Mouse (Mus musculus): ENCODE results near the gene Atp10a. TPM values are rescaled to one million over a fixed set of nuclear protein-coding genes. Genes with fewer than 3 reads are reported as not detected.

Gene Atp10a
- total RNA-seq, 1 experiment: 7.3 TPM

- H3K9me3 ChIP-seq (ENCODE audit: control insufficient read depth, insufficient read depth, low read depth, low read length): no peaks in the 10 kb centered on the region
- in situ Hi-C loops (cut with MboI; ENCODE audit: low sequenced_read_pairs in 2 of 2, unreplicated experiment in 2 of 2): loop anchor here in 1 of 2 experiments (25.0 kb wide), 1 partner anchor 497 kb away; no protein-coding TSS in a partner anchor
- TF ChIP-seq HCFC1 (IDR thresholded peaks at IDR 0.05; ENCODE audit: borderline replicate concordance, insufficient read depth, low read length): no peak
- no peak for TF ChIP-seq ZC3H11A (IDR thresholded peaks at IDR 0.05; ENCODE audit: borderline replicate concordance, low read depth, low read length)
- no peak for TF ChIP-seq CHD2 (IDR thresholded peaks at IDR 0.05; ENCODE audit: low read depth, low read length)
- H3K9ac ChIP-seq (ENCODE audit: insufficient read depth, low read depth, low read length, poor library complexity, severe bottlenecking): no peak overlapping the region
- no peaks in the 10 kb centered on the region for H3K4me1 ChIP-seq (ENCODE audit: control insufficient read depth in 2 of 2, insufficient read depth in 2 of 2, low read length in 2 of 2, poor library complexity in 1 of 2)
- H3K36me3 ChIP-seq (ENCODE audit: control insufficient read depth, insufficient read depth, low read length, poor library complexity, severe bottlenecking): no peaks in the 10 kb centered on the region
- H3K4me3 ChIP-seq (ENCODE audit: insufficient read depth in 1 of 2, low read depth in 1 of 2, low read length in 2 of 2, poor library complexity in 1 of 2, severe bottlenecking in 1 of 2): no peak overlapping the region
- no peak for DNase-seq (ENCODE audit: low read depth, low spot score)
- no peak overlapping the region for H3K27ac ChIP-seq (ENCODE audit: insufficient read depth, low read depth, low read length, poor library complexity, severe bottlenecking)
Observed at GRCm38 (mm10) chr7:58840367-58840766, 184.4 kb downstream of the Atp10a start.

DNA sequence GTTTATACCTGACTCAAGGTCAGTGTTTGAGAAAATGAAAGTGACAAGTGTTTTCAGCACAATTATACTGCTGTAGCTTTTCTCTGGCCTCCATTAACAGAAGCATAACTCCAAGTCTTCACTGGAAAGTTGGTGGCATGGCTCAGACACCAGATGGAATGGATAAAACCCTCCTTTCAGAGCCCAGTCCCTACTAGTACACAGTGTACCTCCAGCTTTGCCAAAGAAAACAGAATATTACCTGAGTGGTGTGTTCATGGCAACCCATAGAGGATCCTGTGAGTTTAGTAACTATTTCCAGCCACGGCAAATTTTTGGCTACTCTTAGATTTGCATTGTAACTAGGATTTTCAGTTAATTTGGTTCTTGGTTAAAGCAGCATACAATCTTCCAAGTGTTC, 185.1 kb downstream of the Atp10a start:
- DNase-seq (ENCODE audit: low read depth, low spot score): no peak
- H3K9me3 ChIP-seq (ENCODE audit: control insufficient read depth, insufficient read depth, low read depth, low read length): no peaks in the 10 kb centered on the region
- no peaks in the 10 kb centered on the region for H3K36me3 ChIP-seq (ENCODE audit: control insufficient read depth, insufficient read depth, low read length, poor library complexity, severe bottlenecking)
- TF ChIP-seq HCFC1 (IDR thresholded peaks at IDR 0.05; ENCODE audit: borderline replicate concordance, insufficient read depth, low read length) (no peak), ZNF384 (IDR thresholded peaks at IDR 0.05; ENCODE audit: low read depth, low read length) (no peak), MAFK (IDR thresholded peaks at IDR 0.05; ENCODE audit: insufficient read depth, low read depth, low read length) (no peak), ZC3H11A (IDR thresholded peaks at IDR 0.05; ENCODE audit: borderline replicate concordance, low read depth, low read length) (no peak), CHD2 (IDR thresholded peaks at IDR 0.05; ENCODE audit: low read depth, low read length) (no peak)
- H3K27ac ChIP-seq (ENCODE audit: insufficient read depth, low read depth, low read length, poor library complexity, severe bottlenecking): no peak overlapping the region
- no peak overlapping the region for H3K9ac ChIP-seq (ENCODE audit: insufficient read depth, low read depth, low read length, poor library complexity, severe bottlenecking)
- in situ Hi-C loops (cut with MboI; ENCODE audit: low sequenced_read_pairs in 2 of 2, unreplicated experiment in 2 of 2): loop anchor here in 1 of 2 experiments (25.0 kb wide), 1 partner anchor 496 kb away; no protein-coding TSS in a partner anchor
- no peak overlapping the region for H3K4me3 ChIP-seq (ENCODE audit: insufficient read depth in 1 of 2, low read depth in 1 of 2, low read length in 2 of 2, poor library complexity in 1 of 2, severe bottlenecking in 1 of 2)
- no peaks in the 10 kb centered on the region for H3K4me1 ChIP-seq (ENCODE audit: control insufficient read depth in 2 of 2, insufficient read depth in 2 of 2, low read length in 2 of 2, poor library complexity in 1 of 2)

DNA sequence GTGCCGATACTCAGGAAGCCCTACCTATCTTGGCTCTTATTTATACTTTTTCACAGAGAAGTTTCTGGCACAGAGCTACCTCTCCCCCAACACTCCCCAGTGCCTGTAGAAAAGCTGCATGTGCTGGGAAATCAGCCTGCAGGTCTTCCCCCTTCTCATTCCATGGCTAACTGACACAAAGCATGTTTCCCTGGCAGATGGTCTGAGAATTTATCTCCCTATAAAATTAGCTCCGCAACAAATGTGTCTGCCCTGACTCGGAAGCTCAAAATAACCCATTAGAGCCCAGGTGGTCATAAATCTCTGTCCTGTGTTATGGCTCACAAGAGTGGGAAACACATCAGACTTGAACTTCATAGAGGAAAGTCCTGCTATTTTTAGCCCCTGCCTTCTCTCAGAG, 186.9 kb downstream of the Atp10a start:
- in situ Hi-C loops (cut with MboI; ENCODE audit: low sequenced_read_pairs in 2 of 2, unreplicated experiment in 2 of 2): loop anchor here in 1 of 2 experiments (25.0 kb wide), 1 partner anchor 494 kb away; no protein-coding TSS in a partner anchor
- no peak for TF ChIP-seq ZNF384 (IDR thresholded peaks at IDR 0.05; ENCODE audit: low read depth, low read length)
- no peak for TF ChIP-seq MAFK (IDR thresholded peaks at IDR 0.05; ENCODE audit: insufficient read depth, low read depth, low read length)
- no peak for TF ChIP-seq CHD2 (IDR thresholded peaks at IDR 0.05; ENCODE audit: low read depth, low read length)
- no peak for TF ChIP-seq ZC3H11A (IDR thresholded peaks at IDR 0.05; ENCODE audit: borderline replicate concordance, low read depth, low read length)
- no peak for TF ChIP-seq HCFC1 (IDR thresholded peaks at IDR 0.05; ENCODE audit: borderline replicate concordance, insufficient read depth, low read length)
- no peaks in the 10 kb centered on the region for H3K4me1 ChIP-seq (ENCODE audit: control insufficient read depth in 2 of 2, insufficient read depth in 2 of 2, low read length in 2 of 2, poor library complexity in 1 of 2)
- DNase-seq (ENCODE audit: low read depth, low spot score): no peak
- no peak overlapping the region for H3K9ac ChIP-seq (ENCODE audit: insufficient read depth, low read depth, low read length, poor library complexity, severe bottlenecking)
- no peak overlapping the region for H3K4me3 ChIP-seq (ENCODE audit: insufficient read depth in 1 of 2, low read depth in 1 of 2, low read length in 2 of 2, poor library complexity in 1 of 2, severe bottlenecking in 1 of 2)
- H3K9me3 ChIP-seq (ENCODE audit: control insufficient read depth, insufficient read depth, low read depth, low read length): no peaks in the 10 kb centered on the region
- H3K36me3 ChIP-seq (ENCODE audit: control insufficient read depth, insufficient read depth, low read length, poor library complexity, severe bottlenecking): no peaks in the 10 kb centered on the region
- no peak overlapping the region for H3K27ac ChIP-seq (ENCODE audit: insufficient read depth, low read depth, low read length, poor library complexity, severe bottlenecking)

DNA sequence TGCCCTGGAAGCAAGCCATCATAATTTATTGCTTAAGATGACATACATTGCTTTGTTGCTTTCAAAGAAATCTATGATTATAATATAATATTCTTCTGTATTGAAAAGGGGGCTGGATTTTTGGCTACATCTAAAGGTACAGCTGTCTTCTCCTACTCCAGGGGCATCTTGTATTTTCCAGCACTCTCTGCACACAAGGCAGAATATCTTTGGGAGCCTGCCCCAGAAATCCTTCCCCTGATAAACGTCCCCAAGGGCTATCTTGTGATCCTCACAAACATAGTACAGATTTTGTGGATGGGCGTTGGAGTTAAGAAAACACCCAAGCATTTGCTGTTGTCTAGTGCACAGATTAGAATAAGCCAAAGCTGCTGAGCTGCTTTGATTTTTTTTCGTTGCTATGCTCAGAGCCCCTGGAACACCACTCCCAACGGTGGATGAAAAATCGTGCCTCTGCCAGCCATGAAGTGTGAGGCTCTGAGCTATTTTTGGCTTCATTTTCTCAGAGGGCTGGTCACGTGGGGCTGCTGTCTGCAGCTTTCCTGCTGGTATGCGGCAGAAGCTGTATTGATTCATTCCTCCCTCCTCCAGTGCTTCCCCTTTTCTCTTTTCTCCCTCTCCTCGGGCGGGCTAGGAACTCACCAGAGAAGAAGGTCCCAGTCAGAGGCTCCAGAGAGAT, 187.9 kb downstream of the Atp10a start:
- no peak for DNase-seq (ENCODE audit: low read depth, low spot score)
- in situ Hi-C loops (cut with MboI; ENCODE audit: low sequenced_read_pairs in 2 of 2, unreplicated experiment in 2 of 2): loop anchor here in 1 of 2 experiments (25.0 kb wide), 1 partner anchor 493 kb away; no protein-coding TSS in a partner anchor
- no peak for TF ChIP-seq ZNF384 (IDR thresholded peaks at IDR 0.05; ENCODE audit: low read depth, low read length)
- TF ChIP-seq CHD2 (IDR thresholded peaks at IDR 0.05; ENCODE audit: low read depth, low read length): no peak
- TF ChIP-seq MAFK (IDR thresholded peaks at IDR 0.05; ENCODE audit: insufficient read depth, low read depth, low read length): no peak
- no peak for TF ChIP-seq HCFC1 (IDR thresholded peaks at IDR 0.05; ENCODE audit: borderline replicate concordance, insufficient read depth, low read length)
- no peak for TF ChIP-seq ZC3H11A (IDR thresholded peaks at IDR 0.05; ENCODE audit: borderline replicate concordance, low read depth, low read length)
- Histone ChIP-seq H3K4me1 (ENCODE audit: control insufficient read depth in 2 of 2, insufficient read depth in 2 of 2, low read length in 2 of 2, poor library complexity in 1 of 2) (no peaks in the 10 kb centered on the region), H3K4me3 (ENCODE audit: insufficient read depth in 1 of 2, low read depth in 1 of 2, low read length in 2 of 2, poor library complexity in 1 of 2, severe bottlenecking in 1 of 2) (no peak overlapping the region), H3K9ac (ENCODE audit: insufficient read depth, low read depth, low read length, poor library complexity, severe bottlenecking) (no peak overlapping the region), H3K9me3 (ENCODE audit: control insufficient read depth, insufficient read depth, low read depth, low read length) (no peaks in the 10 kb centered on the region), H3K27ac (ENCODE audit: insufficient read depth, low read depth, low read length, poor library complexity, severe bottlenecking) (no peak overlapping the region), H3K36me3 (ENCODE audit: control insufficient read depth, insufficient read depth, low read length, poor library complexity, severe bottlenecking) (no peaks in the 10 kb centered on the region)

Measured in ES-E14 (cell line).